Mouse (Mus musculus) forebrain, embryonic 11.5 days (tissue): ENCODE data around the gene Ciao2b. TPM values are rescaled to one million over a fixed set of nuclear protein-coding genes. Genes with fewer than 3 reads are reported as not detected.

Experiments used
- ATAC-seq: fragments of 200-750 bp; cut with Nextera tagmentation; replicated peaks from 2 replicates; pipeline ENCODE4 v1.8.0; 2017; ENCODE audit warnings: moderate TSS enrichment; ENCODE audit not compliant: low FRiP score
- DNase-seq: peaks from one replicate; pipeline ENCODE4 v3.0.0-alpha.2; 2017; ENCODE audit warnings: low spot score
- H3K27ac ChIP-seq: fragments of 300-500 bp; sonication (generic); 2 replicates; pipeline ENCODE4 v1.5.1; 2014; ENCODE audit warnings: low read depth, low read length
- H3K27me3 ChIP-seq: fragments of 300-500 bp; sonication (generic); 2 replicates; pipeline ENCODE4 v1.6.1; 2014; ENCODE audit warnings: mild to moderate bottlenecking, low read length, mixed read lengths; ENCODE audit not compliant: control insufficient read depth, insufficient read depth
- H3K36me3 ChIP-seq: fragments of 300-500 bp; sonication (generic); 2 replicates; pipeline ENCODE4 v1.6.1; 2014; ENCODE audit warnings: mild to moderate bottlenecking, low read length, moderate library complexity, mixed read lengths; ENCODE audit not compliant: control insufficient read depth, insufficient read depth
- H3K4me1 ChIP-seq: fragments of 300-500 bp; sonication (generic); replicated peaks from 2 replicates; pipeline ENCODE4 v1.6.1; 2014; ENCODE audit warnings: low read length, mixed read lengths; ENCODE audit not compliant: control insufficient read depth, insufficient read depth
- H3K4me2 ChIP-seq: fragments of 300-500 bp; sonication (generic); 2 replicates; pipeline ENCODE4 v1.6.1; 2014; ENCODE audit warnings: low read depth, mild to moderate bottlenecking, low read length, moderate library complexity, mixed read lengths; ENCODE audit not compliant: severe bottlenecking
- H3K4me3 ChIP-seq: fragments of 300-500 bp; sonication (generic); 2 replicates; pipeline ENCODE4 v1.5.1; 2014; ENCODE audit warnings: low read depth, low read length
- H3K9ac ChIP-seq: fragments of 300-500 bp; sonication (generic); 2 replicates; pipeline ENCODE4 v1.6.1; 2014; ENCODE audit warnings: low read length
- H3K9me3 ChIP-seq: fragments of 300-500 bp; sonication (generic); 2 replicates; pipeline ENCODE4 v1.6.1; 2016; ENCODE audit warnings: low read length, mixed read lengths; ENCODE audit not compliant: control insufficient read depth
- WGBS: fragments of 180-500 bp; shearing (Covaris S2); extraction: QIAGEN DNeasy Blood & Tissue Kit; methylation state at CpG from one replicate; pipeline ENCODE4 v1.1.7; 2014; 5-methylcytosine and 5-hydroxymethylcytosine counted together
- polyA plus RNA-seq: library from polyadenylated mRNA; unstranded; fragments of >200 nt; fragmentation: Nextera tagmentation; extraction: Ambion mirVana; gene quantifications from 2 replicates; pipeline ENCODE4 v1.2.1, GENCODE M21; 2014

Gene Ciao2b
- polyA plus RNA-seq, 1 experiment from 2014 or later = 89.2 TPM

DNA sequence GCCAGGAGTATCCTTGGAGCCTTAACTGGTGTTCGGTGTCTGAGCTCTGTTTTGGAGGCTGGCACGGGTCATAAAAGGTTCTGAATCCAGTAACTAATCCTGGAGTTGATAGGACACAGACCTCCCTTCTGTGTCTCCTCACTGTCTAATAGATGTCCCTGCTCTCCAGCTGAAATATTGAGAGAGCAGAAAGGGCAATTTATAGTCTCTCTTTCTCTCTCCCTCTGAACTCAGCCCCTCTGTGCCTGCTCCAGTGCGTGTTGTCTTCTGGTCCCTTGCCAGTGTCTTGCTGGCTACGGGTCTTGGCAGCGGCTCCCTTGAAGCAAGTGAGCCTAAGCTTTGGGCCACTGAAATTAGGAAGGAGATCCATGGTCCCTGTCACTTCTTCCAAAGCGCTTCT, 44.1 kb downstream of the Ciao2b start:
- Histone ChIP-seq H3K36me3 (peaks cover 7% of the 10 kb centered on the region), H3K4me2 (no peak overlapping the region), H3K4me1 (0 out of 2 replicates have a peak, but pooled peaks cover 3% of the 10 kb centered on the region), H3K4me3 (no peak overlapping the region), H3K27ac (no peak overlapping the region), H3K9ac (no peak overlapping the region), H3K9me3 (no peaks in the 10 kb centered on the region), H3K27me3 (no peaks in the 10 kb centered on the region)
- ATAC-seq (no peak), DNase-seq (peak; percentile 10)
- 88% methylated on average over 6 of the region's 6 CpGs for WGBS

DNA sequence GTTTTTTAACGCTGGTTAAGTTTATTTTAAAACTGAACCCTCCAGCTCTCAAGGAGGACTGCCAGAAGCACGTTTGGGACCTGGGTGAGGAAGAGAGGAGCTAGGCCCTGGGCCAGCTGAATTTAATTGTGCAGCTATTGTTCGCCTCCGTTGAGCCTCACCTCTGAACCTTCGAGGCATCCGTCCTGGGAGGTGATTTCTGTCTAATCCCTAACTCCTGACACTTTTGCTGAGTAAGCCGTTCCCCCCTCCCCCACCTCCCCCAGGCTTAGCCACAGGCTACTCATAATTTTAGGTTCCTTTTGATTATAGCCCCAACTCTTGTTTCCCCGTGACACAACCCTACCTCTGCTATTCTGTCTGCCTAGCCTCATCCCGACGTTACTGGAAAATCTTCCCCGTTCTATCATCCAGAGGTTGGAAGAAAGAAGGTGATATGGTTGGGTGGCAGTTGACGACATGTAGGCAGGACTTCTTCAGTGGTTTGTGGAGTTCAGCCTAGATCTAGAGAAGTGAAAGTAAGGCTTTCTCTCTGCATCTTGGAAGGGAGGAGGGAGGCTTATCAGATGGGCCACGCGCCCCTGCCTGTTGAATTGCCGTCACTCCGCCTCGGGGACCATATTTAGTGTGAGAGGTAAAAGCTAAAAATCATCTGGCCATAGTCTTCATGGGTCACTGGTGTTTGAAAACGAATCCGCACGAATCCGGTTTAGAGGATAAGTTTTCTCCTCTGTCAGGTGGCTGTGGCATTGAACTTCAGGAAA, 45.8 kb downstream of the Ciao2b start:
- Histone ChIP-seq H3K36me3 (peaks cover 7% of the 10 kb centered on the region), H3K4me3 (no peak overlapping the region), H3K4me1 (no peaks in the 10 kb centered on the region), H3K4me2 (no peak overlapping the region), H3K27ac (no peak overlapping the region), H3K27me3 (no peaks in the 10 kb centered on the region), H3K9ac (no peak overlapping the region), H3K9me3 (no peaks in the 10 kb centered on the region)
- ATAC-seq = no peak
- DNase-seq = peak; percentile 37
- 87% methylated on average over 21 of the region's 21 CpGs for WGBS

DNA sequence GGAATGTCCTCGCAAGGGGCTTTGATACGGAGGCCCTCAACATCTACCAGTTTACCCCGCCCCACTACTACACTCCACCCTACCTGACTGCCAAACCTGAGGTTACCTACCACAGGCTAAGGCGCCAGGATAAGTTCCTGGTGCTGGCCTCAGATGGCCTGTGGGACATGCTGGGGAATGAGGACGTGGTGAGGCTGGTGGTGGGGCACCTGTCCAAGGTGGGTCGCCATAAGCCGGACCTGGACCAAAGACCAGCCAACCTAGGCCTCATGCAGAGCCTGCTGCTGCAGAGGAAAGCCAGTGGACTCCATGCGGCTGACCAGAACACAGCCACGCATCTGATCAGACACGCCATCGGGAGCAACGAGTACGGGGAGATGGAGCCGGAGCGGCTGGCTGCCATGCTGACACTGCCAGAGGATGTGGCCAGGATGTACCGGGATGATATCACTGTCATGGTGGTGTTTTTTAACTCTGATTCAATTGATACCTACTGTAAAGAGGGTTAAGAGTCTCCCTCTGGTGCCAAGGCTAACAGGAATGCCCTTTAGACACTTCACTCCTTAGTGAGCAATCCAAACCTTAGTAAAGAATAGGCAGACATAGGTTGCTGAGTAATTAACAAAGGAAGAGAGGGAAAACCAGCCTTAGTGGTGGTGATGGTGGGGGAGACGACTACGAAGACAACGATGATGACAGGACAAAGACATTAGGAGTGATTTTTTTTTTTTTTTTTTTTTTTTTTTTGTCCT, 47.0 kb downstream of the Ciao2b start:
- Histone ChIP-seq H3K9ac (no peak overlapping the region), H3K27ac (no peak overlapping the region), H3K36me3 (peaks cover 7% of the 10 kb centered on the region), H3K9me3 (no peaks in the 10 kb centered on the region), H3K27me3 (no peaks in the 10 kb centered on the region), H3K4me2 (no peak overlapping the region), H3K4me1 (no peaks in the 10 kb centered on the region), H3K4me3 (no peak overlapping the region)
- peak; percentile 48 for DNase-seq
- no peak for ATAC-seq
- 96% methylated on average over 19 of the region's 19 CpGs for WGBS

DNA sequence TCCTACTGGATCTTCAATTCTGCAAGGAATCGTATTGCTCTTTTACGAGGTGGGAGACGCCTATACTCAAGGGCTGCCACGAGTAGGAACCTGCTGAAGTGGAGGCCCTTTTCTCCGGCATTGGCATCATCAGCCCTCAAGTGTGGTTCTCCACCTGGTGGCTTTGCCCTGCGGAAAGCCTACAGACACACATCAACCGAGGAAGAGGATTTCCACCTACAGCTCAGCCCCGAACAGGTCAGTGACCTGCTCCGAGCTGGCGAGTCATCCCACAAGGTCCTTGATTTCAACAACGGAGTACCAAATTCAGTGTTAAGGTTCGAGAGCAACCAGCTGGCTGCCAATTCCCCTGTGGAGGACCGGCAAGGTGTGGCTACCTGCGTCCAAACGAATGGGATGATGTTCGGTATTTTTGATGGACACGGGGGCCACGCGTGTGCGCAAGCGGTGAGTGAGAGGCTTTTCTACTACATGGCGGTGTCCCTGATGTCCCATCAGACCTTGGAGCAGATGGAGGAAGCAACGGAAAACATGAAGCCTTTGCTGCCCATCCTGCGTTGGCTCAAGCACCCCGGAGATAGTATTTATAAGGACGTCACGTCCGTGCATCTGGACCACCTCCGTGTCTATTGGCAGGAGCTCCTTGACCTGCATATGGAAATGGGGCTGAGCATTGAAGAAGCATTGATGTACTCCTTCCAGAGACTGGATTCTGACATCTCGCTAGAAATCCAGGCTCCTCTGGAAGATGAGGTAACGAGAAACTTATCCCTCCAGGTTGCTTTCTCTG, 48.0 kb downstream of the Ciao2b start:
- no peak for ATAC-seq
- peaks cover 7% of the 10 kb centered on the region for H3K36me3 ChIP-seq
- no peak overlapping the region for H3K4me2 ChIP-seq
- H3K4me1 ChIP-seq = no peaks in the 10 kb centered on the region
- H3K9ac ChIP-seq = no peak overlapping the region
- whole genome bisulfite sequencing = 95% methylated on average over 31 of the region's 31 CpGs
- H3K27ac ChIP-seq = no peak overlapping the region
- DNase-seq = peak; percentile 33
- H3K4me3 ChIP-seq = no peak overlapping the region
- no peaks in the 10 kb centered on the region for H3K9me3 ChIP-seq
- H3K27me3 ChIP-seq = no peaks in the 10 kb centered on the region

GRCm38 (mm10) chr8:104592566-104592965, 49.2 kb downstream of the Ciao2b start:
- Histone ChIP-seq H3K27me3 (no peaks in the 10 kb centered on the region), H3K4me2 (no peak overlapping the region), H3K27ac (no peak overlapping the region), H3K4me1 (no peaks in the 10 kb centered on the region), H3K36me3 (peaks cover 7% of the 10 kb centered on the region), H3K4me3 (no peak overlapping the region), H3K9ac (no peak overlapping the region), H3K9me3 (no peaks in the 10 kb centered on the region)
- DNase-seq (peak; percentile 5), ATAC-seq (no peak)
- WGBS = 82% methylated on average over 6 of the region's 6 CpGs

DNA sequence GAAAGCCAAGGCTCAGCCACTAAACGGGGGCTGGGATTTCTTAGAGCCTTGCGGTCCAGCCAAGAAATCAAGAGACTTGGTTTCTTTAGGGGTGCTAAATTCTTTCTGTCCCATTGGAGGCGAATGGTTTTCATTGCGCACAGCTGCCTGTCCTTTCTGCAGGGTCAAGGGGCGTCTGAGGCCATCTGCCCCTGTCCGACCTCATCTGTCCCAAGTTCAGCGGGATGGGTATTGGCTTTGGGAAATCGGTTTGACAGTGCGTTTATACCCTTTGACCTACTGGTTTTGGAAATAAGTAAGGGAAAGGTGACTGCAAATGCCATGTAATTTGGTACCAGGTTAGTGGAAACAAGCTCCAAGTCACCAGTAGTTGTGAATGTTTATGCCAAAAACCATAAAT, 49.9 kb downstream of the Ciao2b start:
- no peak; the same call in 1 of the 2 replicates for ATAC-seq
- Histone ChIP-seq H3K9me3 (no peaks in the 10 kb centered on the region), H3K4me2 (peak overlapping the region; percentile 67), H3K36me3 (peaks cover 7% of the 10 kb centered on the region), H3K4me3 (peak overlapping the region; percentile 69), H3K27me3 (no peaks in the 10 kb centered on the region), H3K27ac (no peak overlapping the region), H3K9ac (peak overlapping the region; percentile 74), H3K4me1 (no peaks in the 10 kb centered on the region)
- DNase-seq = no peak
- WGBS = 2% methylated on average over 9 of the region's 9 CpGs

DNA sequence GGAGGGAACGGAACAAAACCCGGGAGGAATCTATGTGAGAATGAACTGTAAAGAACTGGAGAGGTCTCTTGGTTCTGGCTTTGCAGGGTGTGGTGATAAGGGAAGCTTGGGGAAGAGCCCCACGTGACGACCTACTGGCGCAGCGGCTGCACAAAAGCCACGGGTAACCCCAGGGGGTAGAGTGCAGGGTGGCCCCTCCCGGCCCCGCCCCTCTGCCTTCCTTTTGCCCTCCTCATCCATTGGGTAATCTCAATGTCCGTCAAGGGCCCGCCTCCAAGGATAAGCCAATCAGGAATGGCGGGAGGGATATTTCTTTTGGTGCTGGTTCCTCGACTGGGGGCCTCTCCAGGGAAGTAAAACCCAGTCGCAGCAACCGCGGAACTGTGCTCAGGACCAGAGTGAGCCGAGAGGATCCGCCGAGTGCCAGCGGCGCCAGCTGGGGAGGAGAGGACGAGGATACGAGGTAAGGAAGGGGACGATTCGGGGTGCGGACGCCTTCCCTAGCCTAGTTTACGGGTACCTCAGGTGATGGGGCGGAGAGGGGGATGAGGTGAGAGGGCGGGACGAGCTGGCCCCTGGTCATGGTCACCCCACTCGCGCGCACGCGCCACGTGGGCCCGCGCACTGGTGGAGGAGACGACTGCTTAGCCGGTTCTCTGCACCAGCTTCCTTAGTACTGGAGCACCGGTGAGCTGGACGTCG, 50.5 kb downstream of the Ciao2b start, which contains the start of gene Pdp2:
Gene Pdp2 (plus strand): TSS at position 319 of the 702 bp plus-strand sequence.
- Histone ChIP-seq H3K9ac (peak within 1 kb of the TSS; percentile 74), H3K4me2 (peak within 1 kb of the TSS; percentile 67), H3K9me3 (no peaks in the 10 kb centered on the region), H3K27me3 (no peaks in the 10 kb centered on the region), H3K27ac (peak within 1 kb of the TSS; percentile 38; the same call in 1 of the 2 replicates), H3K36me3 (peaks cover 7% of the 10 kb centered on the region), H3K4me1 (no peaks in the 10 kb centered on the region), H3K4me3 (peak within 1 kb of the TSS; percentile 69)
- DNase-seq (peak; percentile 92), ATAC-seq (peak; percentile 97)
- WGBS = 2% methylated on average over 44 of the region's 44 CpGs

- Histone ChIP-seq H3K4me3 (no peak overlapping the region), H3K27ac (no peak overlapping the region), H3K27me3 (no peaks in the 10 kb centered on the region), H3K4me2 (no peak overlapping the region), H3K4me1 (no peaks in the 10 kb centered on the region), H3K36me3 (peaks cover 7% of the 10 kb centered on the region), H3K9me3 (no peaks in the 10 kb centered on the region), H3K9ac (no peak overlapping the region)
- WGBS = 86% methylated on average over 3 of the region's 3 CpGs
- DNase-seq (peak; percentile 15), ATAC-seq (no peak)
These were observed 51.5 kb downstream of the Ciao2b start for GRCm38 (mm10) chr8:104590284-104590683.
